Mouse (Mus musculus) intestine, postnatal 0 days (tissue): Measurements from ENCODE around the gene Fezf2. TPM values are rescaled to one million over a fixed set of nuclear protein-coding genes. Genes with fewer than 3 reads are reported as not detected.

ENCODE experiments used
- ATAC-seq: fragments of 200-750 bp; cut with Nextera tagmentation; 2 replicates; pipeline ENCODE4 v1.8.0; 2017; ENCODE audit warnings: mild to moderate bottlenecking, moderate TSS enrichment, moderate library complexity
- H3K27ac ChIP-seq: fragments of 300-500 bp; sonication (generic); 2 replicates; pipeline ENCODE4 v1.5.1; 2014; ENCODE audit warnings: mild to moderate bottlenecking, low read depth, low read length, moderate library complexity
- H3K27me3 ChIP-seq: fragments of 300-500 bp; sonication (generic); replicated peaks from 2 replicates; pipeline ENCODE4 v1.6.1; 2014; ENCODE audit warnings: low read length, mixed read lengths; ENCODE audit not compliant: control insufficient read depth, insufficient read depth
- H3K36me3 ChIP-seq: fragments of 300-500 bp; sonication (generic); 2 replicates; pipeline ENCODE4 v1.6.1; 2014; ENCODE audit warnings: mild to moderate bottlenecking, moderate library complexity; ENCODE audit not compliant: control insufficient read depth, insufficient read depth
- H3K4me1 ChIP-seq: fragments of 300-500 bp; sonication (generic); replicated peaks from 2 replicates; pipeline ENCODE4 v1.6.1; 2014; ENCODE audit warnings: antibody characterized with exemption, low read length, mixed read lengths; ENCODE audit not compliant: control insufficient read depth, insufficient read depth
- H3K4me2 ChIP-seq: fragments of 300-500 bp; sonication (generic); replicated peaks from 2 replicates; pipeline ENCODE4 v1.6.1; 2014; ENCODE audit warnings: low read depth, mild to moderate bottlenecking, moderate library complexity
- H3K4me3 ChIP-seq: fragments of 300-500 bp; sonication (generic); 2 replicates; pipeline ENCODE4 v1.5.1; 2014; ENCODE audit warnings: low read depth, low read length
- H3K9ac ChIP-seq: fragments of 300-500 bp; sonication (generic); 2 replicates; pipeline ENCODE4 v1.6.1; 2014; ENCODE audit warnings: mild to moderate bottlenecking, low read depth, low read length
- H3K9me3 ChIP-seq: fragments of 300-500 bp; sonication (generic); 2 replicates; pipeline ENCODE4 v1.6.1; 2016; ENCODE audit warnings: mixed run types; ENCODE audit not compliant: control insufficient read depth
- CTCF ChIP-seq: sonication (generic); IDR thresholded peaks from 2 replicates; pipeline ENCODE4 v1.5.1; 2016; ENCODE audit warnings: low read depth, mild to moderate bottlenecking, control low read depth, antibody characterized with exemption, moderate library complexity
- WGBS: fragments of 180-500 bp; shearing (Covaris S2); extraction: QIAGEN DNeasy Blood & Tissue Kit; methylation state at CpG from one replicate; pipeline ENCODE4 v1.1.7; 2014; 5-methylcytosine and 5-hydroxymethylcytosine counted together
- polyA plus RNA-seq: library from polyadenylated mRNA; unstranded; fragments of >200 nt; fragmentation: Nextera tagmentation; extraction: Ambion mirVana; gene quantifications from 2 replicates; pipeline ENCODE4 v1.2.1, GENCODE M21; 2015

The Fezf2 gene
- polyA plus RNA-seq, 1 experiment from 2014 or later = not detected

DNA sequence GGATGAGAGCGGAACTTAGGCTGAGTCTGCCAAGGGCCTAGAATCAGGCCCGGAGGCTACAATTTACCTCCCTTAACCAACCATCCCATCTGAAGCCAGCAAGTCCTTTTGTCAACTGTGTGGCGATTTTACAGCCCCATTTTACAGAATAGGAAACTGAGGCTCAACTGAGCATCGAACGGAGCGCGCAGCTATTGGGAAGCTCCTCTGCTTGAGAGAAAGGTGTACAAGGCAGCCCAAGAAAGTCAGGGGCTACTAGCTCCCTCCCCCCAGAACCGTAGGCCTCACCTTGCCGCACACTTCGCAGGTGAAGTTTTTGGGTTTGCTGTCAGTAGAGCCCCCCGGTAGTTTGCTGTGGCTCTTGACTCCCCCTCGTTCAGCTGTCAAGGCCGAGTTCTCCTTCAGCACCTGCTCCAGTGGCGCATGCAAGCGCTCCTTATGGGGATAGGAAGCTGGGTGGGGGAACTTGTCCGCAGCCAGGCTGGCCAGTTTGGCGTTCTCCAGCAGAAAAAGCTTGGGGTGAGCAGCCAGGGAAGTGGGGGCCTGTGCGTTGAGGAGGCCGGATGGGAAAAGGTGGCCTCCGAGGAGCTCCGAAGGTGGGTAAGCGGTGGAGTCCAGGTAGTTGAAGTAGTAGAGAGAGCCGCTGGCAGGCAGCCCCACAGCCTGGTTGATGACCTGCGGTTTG lies 3.8 kb downstream of the Fezf2 start:
- Histone ChIP-seq H3K9ac (no peak overlapping the region), H3K27ac (no peak overlapping the region), H3K36me3 (no peaks in the 10 kb centered on the region), H3K9me3 (no peaks in the 10 kb centered on the region), H3K4me2 (no peak overlapping the region), H3K27me3 (peaks cover 92% of the 10 kb centered on the region), H3K4me1 (no peaks in the 10 kb centered on the region), H3K4me3 (0 out of 2 replicates have a peak overlapping the region, but pooled peaks have one; percentile 7)
- no peak for ATAC-seq
- TF ChIP-seq CTCF = no peak
- WGBS = 4% methylated on average over 24 of the region's 24 CpGs

DNA sequence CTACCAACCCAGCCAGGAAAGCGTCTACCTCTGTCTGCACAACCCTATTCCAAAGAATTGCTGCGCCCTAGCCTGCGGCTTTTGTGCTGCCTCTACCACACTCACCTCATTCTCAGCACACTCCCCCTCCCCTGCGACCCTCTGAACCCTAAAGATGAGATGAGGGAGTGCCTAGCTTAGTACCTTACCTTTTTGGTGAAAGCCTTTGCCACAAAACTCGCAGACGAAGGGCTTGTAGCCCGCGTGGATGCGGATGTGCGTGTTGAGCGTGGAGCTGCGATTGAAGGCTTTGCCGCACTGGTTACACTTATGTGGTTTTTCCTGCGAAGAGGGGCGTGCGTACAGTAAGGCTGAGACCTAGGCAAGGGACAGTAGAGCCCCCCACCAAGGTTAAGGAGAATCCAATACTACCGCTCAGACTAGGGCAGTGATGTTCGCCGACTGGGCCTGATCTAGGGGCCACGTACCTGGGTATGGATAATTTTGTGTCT lies 4.5 kb downstream of the Fezf2 start:
- WGBS = 3% methylated on average over 20 of the region's 20 CpGs
- Histone ChIP-seq H3K4me1 (no peaks in the 10 kb centered on the region), H3K4me3 (no peak overlapping the region), H3K4me2 (no peak overlapping the region), H3K27me3 (peaks cover 94% of the 10 kb centered on the region), H3K27ac (no peak overlapping the region), H3K9me3 (no peaks in the 10 kb centered on the region), H3K36me3 (no peaks in the 10 kb centered on the region), H3K9ac (no peak overlapping the region)
- TF ChIP-seq CTCF = no peak
- no peak for ATAC-seq

DNA sequence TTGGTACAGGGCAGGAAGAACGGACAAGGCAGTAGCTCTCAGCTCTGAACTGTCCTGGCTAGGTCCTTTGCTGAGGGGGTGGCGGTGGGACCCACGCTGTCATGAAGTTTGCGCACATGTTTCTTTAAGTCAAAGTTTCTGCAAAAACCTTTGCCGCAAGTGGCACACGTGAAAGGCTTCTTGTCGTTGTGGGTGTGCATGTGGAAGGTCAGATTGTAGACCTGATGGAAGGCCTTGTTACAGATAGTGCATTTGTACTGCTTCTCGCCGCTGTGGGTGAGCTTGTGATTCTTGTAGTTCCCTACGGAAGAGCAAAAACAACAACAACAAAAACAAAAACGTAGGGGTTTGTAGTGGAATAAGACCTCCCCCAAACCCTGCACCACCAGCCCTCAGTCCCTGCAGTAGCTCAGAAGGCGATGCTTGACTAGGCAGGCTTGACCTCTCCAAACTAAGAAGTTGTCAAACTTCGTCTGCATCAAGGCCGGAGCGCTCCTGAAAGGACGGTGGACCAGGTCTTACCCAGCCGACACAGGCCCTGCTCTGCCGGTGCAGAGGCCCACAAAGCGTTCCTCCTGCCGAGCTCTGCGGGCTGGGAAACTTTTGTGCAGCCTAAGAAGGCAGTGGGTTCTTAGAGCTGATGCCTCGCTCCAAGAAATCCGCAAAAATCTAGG lies 5.4 kb downstream of the Fezf2 start:
- 5% methylated on average over 23 of the region's 23 CpGs for WGBS
- ATAC-seq = no peak
- no peak overlapping the region for H3K4me2 ChIP-seq
- no peak for TF ChIP-seq CTCF
- H3K27ac ChIP-seq = no peak overlapping the region
- H3K36me3 ChIP-seq = no peaks in the 10 kb centered on the region
- no peaks in the 10 kb centered on the region for H3K9me3 ChIP-seq
- H3K9ac ChIP-seq = no peak overlapping the region
- no peak overlapping the region for H3K4me3 ChIP-seq
- H3K4me1 ChIP-seq = no peaks in the 10 kb centered on the region
- peaks cover 97% of the 10 kb centered on the region for H3K27me3 ChIP-seq

DNA sequence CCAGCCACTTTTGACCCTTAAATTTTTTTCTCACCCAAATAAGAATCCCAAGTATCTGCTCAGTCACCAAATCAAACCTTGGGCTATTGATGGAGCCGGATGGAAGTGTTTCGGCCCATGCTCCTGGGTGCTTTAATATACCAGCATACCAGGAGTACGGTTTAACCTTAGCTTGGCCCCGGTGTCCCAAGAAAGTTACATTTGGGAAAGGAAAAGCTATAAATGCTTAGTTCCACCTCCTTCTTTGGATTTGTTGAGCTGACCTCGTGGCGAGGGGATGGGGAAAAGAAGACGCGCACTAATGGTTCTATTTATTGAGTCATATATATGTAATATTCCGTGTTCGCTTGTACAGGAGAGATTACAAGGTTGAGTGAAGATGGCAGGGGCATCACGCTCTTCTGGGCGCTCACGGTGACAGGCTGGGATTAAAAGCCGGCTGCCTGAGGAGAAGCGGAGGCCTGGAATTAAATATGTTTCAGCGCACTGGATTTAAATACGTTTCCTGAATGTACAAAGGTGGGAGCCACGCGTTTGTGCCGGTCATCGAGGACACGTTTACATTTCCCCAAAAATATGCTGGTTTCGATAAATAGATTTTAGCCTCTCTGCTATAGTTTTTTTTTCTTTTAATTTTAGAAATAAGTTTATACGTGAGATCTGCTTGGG lies 6.1 kb downstream of the Fezf2 start:
- H3K9ac ChIP-seq = no peak overlapping the region
- 4% methylated on average over 24 of the region's 24 CpGs for WGBS
- peaks cover 97% of the 10 kb centered on the region for H3K27me3 ChIP-seq
- no peaks in the 10 kb centered on the region for H3K36me3 ChIP-seq
- no peak for TF ChIP-seq CTCF
- no peak for ATAC-seq
- H3K27ac ChIP-seq = no peak overlapping the region
- no peak overlapping the region for H3K4me3 ChIP-seq
- no peaks in the 10 kb centered on the region for H3K9me3 ChIP-seq
- no peak overlapping the region; the same call in 1 of the 2 replicates for H3K4me2 ChIP-seq
- H3K4me1 ChIP-seq = no peaks in the 10 kb centered on the region

DNA sequence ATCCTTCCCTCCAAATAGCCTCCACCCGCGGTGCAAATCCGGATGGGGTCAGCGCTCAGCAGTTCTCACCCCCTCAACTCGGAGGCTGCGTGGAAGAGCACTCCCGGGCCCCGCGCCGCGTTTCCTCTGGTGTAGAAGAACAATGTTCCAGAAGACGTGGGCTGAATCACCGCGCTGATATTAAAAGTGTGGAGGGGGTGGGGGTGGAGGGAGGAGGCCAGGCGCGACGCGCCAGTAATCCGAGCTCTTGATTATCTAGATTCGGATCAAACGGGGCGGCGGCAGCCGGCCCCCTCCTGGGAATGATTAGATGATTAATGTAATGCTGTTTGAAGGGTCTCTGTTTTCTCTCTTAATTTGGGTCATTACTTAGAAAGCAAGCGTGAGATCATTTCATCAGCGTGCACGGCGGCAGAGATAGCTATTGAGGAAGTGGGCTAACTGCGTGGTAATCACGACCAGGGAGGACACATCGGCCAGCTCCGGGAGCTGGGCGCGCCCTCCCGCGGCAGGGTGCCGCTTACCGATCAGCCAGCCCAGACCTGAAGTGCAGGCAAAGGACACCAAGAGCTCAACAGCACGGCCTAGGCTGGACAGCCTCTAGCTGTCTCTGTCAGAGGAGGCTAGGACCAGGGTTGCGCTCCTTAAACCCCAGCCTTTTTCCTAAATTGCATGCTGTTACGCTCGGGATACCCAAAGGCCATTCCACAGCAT lies 6.8 kb downstream of the Fezf2 start:
- under 1% methylated on average over 42 of the region's 42 CpGs for WGBS
- peak overlapping the region; percentile 41 for H3K4me2 ChIP-seq
- peak overlapping the region; percentile 22 for H3K4me3 ChIP-seq
- H3K27me3 ChIP-seq = peaks cover 98% of the 10 kb centered on the region
- ATAC-seq = peak; percentile 45; the same call in 1 of the 2 replicates
- peak; percentile 36 for TF ChIP-seq CTCF
- no peaks in the 10 kb centered on the region for H3K9me3 ChIP-seq
- no peaks in the 10 kb centered on the region for H3K4me1 ChIP-seq
- no peak overlapping the region for H3K9ac ChIP-seq
- H3K27ac ChIP-seq = no peak overlapping the region
- no peaks in the 10 kb centered on the region for H3K36me3 ChIP-seq
